Mouse (Mus musculus) liver, embryonic 12.5 days (tissue): ENCODE results near the gene Sfr1. TPM values are rescaled to one million over a fixed set of nuclear protein-coding genes. Genes with fewer than 3 reads are reported as not detected.

Experiments used
- ATAC-seq: fragments of 200-750 bp; cut with Nextera tagmentation; 2 replicates; pipeline ENCODE4 v1.8.0; 2017; ENCODE audit warnings: moderate number of reproducible peaks, mild to moderate bottlenecking, moderate library complexity
- H3K27ac ChIP-seq: fragments of 300-500 bp; sonication (generic); 2 replicates; pipeline ENCODE4 v1.5.1; 2016; ENCODE audit warnings: mild to moderate bottlenecking
- H3K27me3 ChIP-seq: fragments of 300-500 bp; sonication (generic); replicated peaks from 2 replicates; pipeline ENCODE4 v1.6.1; 2016; ENCODE audit warnings: mild to moderate bottlenecking, moderate library complexity
- H3K36me3 ChIP-seq: fragments of 300-500 bp; sonication (generic); 2 replicates; pipeline ENCODE4 v1.6.1; 2016; ENCODE audit warnings: mild to moderate bottlenecking, moderate library complexity
- H3K4me1 ChIP-seq: fragments of 300-500 bp; sonication (generic); 2 replicates; pipeline ENCODE4 v1.6.1; 2016
- H3K4me2 ChIP-seq: fragments of 300-500 bp; sonication (generic); 2 replicates; pipeline ENCODE4 v1.6.1; 2016; ENCODE audit warnings: mild to moderate bottlenecking, moderate library complexity
- H3K4me3 ChIP-seq: fragments of 300-500 bp; sonication (generic); 2 replicates; pipeline ENCODE4 v1.5.1; 2016; ENCODE audit warnings: mild to moderate bottlenecking, moderate library complexity
- H3K9ac ChIP-seq: fragments of 300-500 bp; sonication (generic); 2 replicates; pipeline ENCODE4 v1.6.1; 2016; ENCODE audit warnings: mild to moderate bottlenecking, moderate library complexity
- H3K9me3 ChIP-seq: fragments of 300-500 bp; sonication (generic); replicated peaks from 2 replicates; pipeline ENCODE4 v1.6.1; 2016; ENCODE audit warnings: mild to moderate bottlenecking, moderate library complexity
- WGBS: fragments of 180-500 bp; shearing (Covaris S2); methylation state at CpG from one replicate; pipeline ENCODE4 v1.1.7; 2016; ENCODE audit not compliant: insufficient replicate concordance; 5-methylcytosine and 5-hydroxymethylcytosine counted together
- polyA plus RNA-seq: library from polyadenylated mRNA; unstranded; fragments of >200 nt; fragmentation: Nextera tagmentation; extraction: Ambion mirVana; gene quantifications from 2 replicates; pipeline ENCODE4 v1.2.1, GENCODE M21; 2016

The Sfr1 gene
- polyA plus RNA-seq, 1 experiment from 2014 or later = 126 TPM

DNA sequence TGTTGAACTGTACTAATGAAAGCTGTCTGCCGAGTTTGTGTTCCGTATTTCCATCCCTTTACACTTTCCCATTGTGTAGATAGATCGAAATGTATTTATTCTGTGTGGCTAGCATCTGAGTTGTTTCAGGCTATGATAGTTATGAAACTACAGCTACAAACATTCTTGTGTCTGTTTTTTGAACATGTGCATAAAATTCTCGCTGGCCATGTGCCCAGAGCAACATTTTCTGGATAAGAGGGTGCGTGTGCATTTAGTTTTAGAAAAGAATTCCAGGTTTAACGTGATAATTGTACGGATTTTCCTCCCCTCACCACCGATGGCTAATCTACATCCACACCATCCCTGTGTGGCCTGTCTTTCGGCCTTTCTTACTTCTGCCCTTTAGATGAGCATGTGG is 18.0 kb upstream of the Sfr1 start:
- ATAC-seq = no peak
- Histone ChIP-seq H3K36me3 (no peaks in the 10 kb centered on the region), H3K27me3 (no peaks in the 10 kb centered on the region), H3K9ac (no peak overlapping the region), H3K9me3 (0 out of 2 replicates have a peak, but pooled peaks cover 3% of the 10 kb centered on the region), H3K27ac (no peak overlapping the region), H3K4me2 (no peak overlapping the region), H3K4me1 (no peaks in the 10 kb centered on the region), H3K4me3 (no peak overlapping the region)
- WGBS = 68% methylated on average over 9 of the region's 9 CpGs

DNA sequence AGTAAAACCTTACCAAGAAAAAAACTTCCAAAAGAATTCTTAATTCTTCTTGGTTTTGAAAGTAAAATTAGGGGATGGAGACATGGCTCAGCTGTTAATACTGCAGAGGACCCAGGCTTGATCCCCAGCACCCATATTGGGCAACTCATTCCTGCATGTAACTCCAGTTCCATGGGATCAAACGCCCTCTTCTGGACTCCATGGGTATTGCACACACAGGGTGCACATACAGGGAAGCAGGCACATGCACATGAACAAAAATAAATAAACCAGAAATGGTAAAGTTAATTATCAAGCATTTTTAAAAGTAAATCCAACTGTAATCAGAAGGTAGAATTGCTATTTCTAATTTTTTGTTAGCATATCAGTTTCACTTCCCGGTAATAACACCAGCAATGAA is 15.3 kb upstream of the Sfr1 start:
- no peak for ATAC-seq
- H3K9ac ChIP-seq = no peak overlapping the region
- H3K4me3 ChIP-seq = no peak overlapping the region
- no peaks in the 10 kb centered on the region for H3K36me3 ChIP-seq
- no peaks in the 10 kb centered on the region for H3K27me3 ChIP-seq
- no peak overlapping the region for H3K27ac ChIP-seq
- 0 out of 2 replicates have a peak, but pooled peaks cover 3% of the 10 kb centered on the region for H3K9me3 ChIP-seq
- no peak overlapping the region for H3K4me2 ChIP-seq
- no peaks in the 10 kb centered on the region for H3K4me1 ChIP-seq
- WGBS = 55% methylated on average over 2 of the region's 2 CpGs

DNA sequence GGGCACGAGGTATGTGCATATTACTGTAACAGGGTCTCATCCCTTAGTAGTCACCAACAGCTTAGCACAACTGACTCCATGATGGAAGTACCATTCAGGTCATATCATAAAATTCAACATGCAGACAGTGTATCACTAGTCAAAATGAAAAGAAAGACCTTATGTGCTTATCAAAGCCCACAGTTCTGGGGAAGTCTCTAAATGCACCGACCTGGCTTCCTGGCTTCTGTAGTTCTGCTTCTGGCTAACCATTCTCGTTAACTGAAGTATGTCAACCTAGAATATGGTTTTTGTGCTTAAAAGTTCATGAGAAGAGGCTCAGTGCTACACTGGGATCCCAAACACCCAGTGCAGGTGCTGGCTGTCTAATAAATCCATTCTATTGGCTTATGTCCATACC is 12.3 kb upstream of the Sfr1 start:
- 0 out of 2 replicates have a peak, but pooled peaks cover 3% of the 10 kb centered on the region for H3K9me3 ChIP-seq
- no peak overlapping the region for H3K4me3 ChIP-seq
- no peak overlapping the region for H3K4me2 ChIP-seq
- H3K36me3 ChIP-seq = no peaks in the 10 kb centered on the region
- H3K4me1 ChIP-seq = no peaks in the 10 kb centered on the region
- WGBS = 43% methylated on average over 3 of the region's 3 CpGs
- ATAC-seq = no peak
- no peak overlapping the region for H3K9ac ChIP-seq
- H3K27ac ChIP-seq = no peak overlapping the region
- 0 out of 2 replicates have a peak, but pooled peaks cover 6% of the 10 kb centered on the region for H3K27me3 ChIP-seq

DNA sequence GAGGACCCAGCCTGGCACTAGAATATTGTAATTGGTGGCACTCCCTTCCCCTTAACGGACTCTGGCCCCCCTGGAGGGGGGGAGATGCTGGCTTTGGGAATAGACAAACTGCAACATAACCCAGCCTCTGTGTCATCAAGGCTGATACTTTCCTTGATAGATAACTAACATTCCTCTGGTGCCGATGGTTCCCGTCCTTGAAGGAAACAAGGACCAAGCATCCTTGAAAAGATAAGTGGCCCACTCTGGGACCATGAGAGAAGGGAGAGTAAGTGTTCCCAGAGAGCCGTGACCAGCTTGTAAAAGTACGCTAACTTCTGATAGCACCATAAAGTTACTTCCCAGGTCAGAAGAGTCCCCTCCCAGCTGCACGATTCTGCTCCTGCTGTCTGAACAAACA is 9.0 kb upstream of the Sfr1 start:
- Histone ChIP-seq H3K9me3 (no peaks in the 10 kb centered on the region), H3K27ac (no peak overlapping the region), H3K4me1 (no peaks in the 10 kb centered on the region), H3K27me3 (0 out of 2 replicates have a peak, but pooled peaks cover 6% of the 10 kb centered on the region), H3K9ac (no peak overlapping the region), H3K4me3 (no peak overlapping the region), H3K36me3 (no peaks in the 10 kb centered on the region), H3K4me2 (no peak overlapping the region)
- no peak for ATAC-seq
- 47% methylated on average over 6 of the region's 6 CpGs for WGBS

GRCm38 (mm10) chr19:47724903-47725302 is 6.6 kb upstream of the Sfr1 start:
- Histone ChIP-seq H3K27ac (no peak overlapping the region), H3K4me3 (no peak overlapping the region), H3K4me1 (peaks cover 3% of the 10 kb centered on the region), H3K36me3 (no peaks in the 10 kb centered on the region), H3K9ac (no peak overlapping the region), H3K27me3 (0 out of 2 replicates have a peak, but pooled peaks cover 6% of the 10 kb centered on the region), H3K9me3 (no peaks in the 10 kb centered on the region), H3K4me2 (no peak overlapping the region)
- 55% methylated on average over 4 of the region's 4 CpGs for WGBS
- no peak for ATAC-seq

DNA sequence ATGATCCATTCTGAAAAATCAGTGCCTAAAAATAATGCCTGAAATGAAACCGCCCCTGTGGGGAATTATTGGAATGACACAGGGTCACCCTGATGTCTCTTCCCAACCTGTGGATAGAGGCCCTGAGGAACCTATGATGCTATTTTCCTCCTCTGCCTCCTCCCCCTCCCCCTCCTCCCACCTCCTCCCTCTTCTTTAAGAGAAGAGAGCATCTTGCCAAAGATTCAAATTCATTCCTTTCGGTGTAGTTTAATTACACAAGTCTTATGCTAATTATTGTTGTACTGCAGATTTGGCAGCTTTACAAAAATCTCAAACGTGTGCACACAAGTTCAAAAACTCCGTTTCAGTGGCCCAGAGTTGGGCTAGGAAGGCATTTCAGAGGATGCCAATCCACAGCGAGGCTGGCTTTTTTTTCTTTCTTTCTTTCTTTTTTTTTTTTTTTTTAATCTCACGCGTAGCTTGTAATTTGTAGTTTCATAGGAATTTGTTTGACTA is 5.8 kb upstream of the Sfr1 start:
- Histone ChIP-seq H3K4me3 (no peak overlapping the region), H3K27ac (no peak overlapping the region), H3K9ac (no peak overlapping the region), H3K9me3 (no peaks in the 10 kb centered on the region), H3K4me1 (peaks cover 10% of the 10 kb centered on the region), H3K27me3 (0 out of 2 replicates have a peak, but pooled peaks cover 6% of the 10 kb centered on the region), H3K36me3 (no peaks in the 10 kb centered on the region), H3K4me2 (no peak overlapping the region)
- 67% methylated on average over 7 of the region's 7 CpGs for WGBS
- ATAC-seq = no peak

DNA sequence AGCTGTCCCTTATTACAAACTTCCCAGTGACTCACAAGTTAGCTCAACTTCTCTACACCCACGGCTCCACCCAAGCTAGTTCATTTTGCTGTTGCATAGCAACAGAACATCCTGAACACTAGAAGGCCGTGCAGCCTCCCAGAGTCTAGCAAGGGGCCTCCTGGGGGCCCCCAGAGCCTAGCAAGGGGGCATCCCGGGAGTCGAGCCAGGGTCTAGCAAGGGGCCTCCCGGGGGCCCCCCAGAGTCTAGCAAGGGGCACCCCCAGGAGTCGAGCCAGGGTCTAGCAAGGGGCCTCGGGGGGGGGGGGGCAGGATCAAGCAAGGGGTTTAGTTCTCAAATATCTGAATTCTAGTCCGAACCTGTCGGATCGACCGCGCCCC is 801 bp upstream of the Sfr1 start:
- Histone ChIP-seq H3K9me3 (no peaks in the 10 kb centered on the region), H3K27me3 (no peaks in the 10 kb centered on the region), H3K4me1 (peaks cover 22% of the 10 kb centered on the region), H3K4me2 (peak overlapping the region; percentile 96), H3K27ac (peak overlapping the region; percentile 91), H3K9ac (peak overlapping the region; percentile 80), H3K36me3 (peaks cover 31% of the 10 kb centered on the region), H3K4me3 (peak overlapping the region; percentile 90)
- peak; percentile 58 for ATAC-seq
- WGBS = under 1% methylated on average over 12 of the region's 12 CpGs

- Histone ChIP-seq H3K27me3 (no peaks in the 10 kb centered on the region), H3K4me3 (peak overlapping the region; percentile 90), H3K9me3 (no peaks in the 10 kb centered on the region), H3K27ac (peak overlapping the region; percentile 91), H3K4me1 (peaks cover 24% of the 10 kb centered on the region), H3K4me2 (peak overlapping the region; percentile 96), H3K9ac (peak overlapping the region; percentile 82), H3K36me3 (peaks cover 42% of the 10 kb centered on the region)
- WGBS = 2% methylated on average over 15 of the region's 15 CpGs
- peak; percentile 50 for ATAC-seq
Measured at GRCm38 (mm10) chr19:47731931-47732330, 449 bp downstream of the Sfr1 start.

- no peaks in the 10 kb centered on the region for H3K9me3 ChIP-seq
- H3K4me2 ChIP-seq = no peak overlapping the region
- no peaks in the 10 kb centered on the region for H3K27me3 ChIP-seq
- H3K4me3 ChIP-seq = no peak overlapping the region
- H3K36me3 ChIP-seq = no peaks in the 10 kb centered on the region
- no peaks in the 10 kb centered on the region for H3K4me1 ChIP-seq
- 91% methylated on average over 2 of the region's 2 CpGs for WGBS
- H3K27ac ChIP-seq = no peak overlapping the region
- H3K9ac ChIP-seq = no peak overlapping the region
- no peak for ATAC-seq
Measured at GRCm38 (mm10) chr19:47747072-47747471, 15.6 kb downstream of the Sfr1 start.

- no peak overlapping the region for H3K4me3 ChIP-seq
- H3K9ac ChIP-seq = no peak overlapping the region
- H3K27me3 ChIP-seq = no peaks in the 10 kb centered on the region
- H3K36me3 ChIP-seq = no peaks in the 10 kb centered on the region
- no peak overlapping the region for H3K27ac ChIP-seq
- no peak for ATAC-seq
- H3K4me1 ChIP-seq = no peaks in the 10 kb centered on the region; the same call in 1 of the 2 replicates
- H3K9me3 ChIP-seq = no peaks in the 10 kb centered on the region
- H3K4me2 ChIP-seq = no peak overlapping the region
- 73% methylated on average over 2 of the region's 2 CpGs for WGBS
Measured at GRCm38 (mm10) chr19:47748950-47749349, 17.5 kb downstream of the Sfr1 start.

DNA sequence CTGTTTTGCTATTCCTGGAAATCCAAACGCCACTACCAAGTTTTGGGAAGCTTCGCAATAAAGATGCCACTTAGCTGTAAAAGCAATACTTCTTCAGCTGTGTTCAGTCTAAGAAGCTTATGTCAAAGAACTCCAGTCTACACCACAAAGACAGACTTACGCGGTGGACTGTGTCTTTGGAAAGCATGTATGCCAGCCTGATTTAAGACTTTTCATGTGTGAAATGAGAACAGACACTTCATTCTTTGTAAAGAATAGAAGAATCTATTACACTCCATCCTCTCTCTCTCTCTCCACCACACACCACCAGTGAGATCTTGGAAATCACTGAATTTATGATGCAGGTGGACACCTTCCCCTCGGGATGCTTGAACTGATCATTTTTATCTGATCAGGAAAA is 18.9 kb downstream of the Sfr1 start:
- Histone ChIP-seq H3K36me3 (no peaks in the 10 kb centered on the region), H3K4me3 (no peak overlapping the region), H3K4me1 (no peaks in the 10 kb centered on the region; the same call in 1 of the 2 replicates), H3K9ac (no peak overlapping the region), H3K27ac (no peak overlapping the region), H3K4me2 (no peak overlapping the region), H3K9me3 (no peaks in the 10 kb centered on the region), H3K27me3 (0 out of 2 replicates have a peak, but pooled peaks cover 2% of the 10 kb centered on the region)
- no peak for ATAC-seq
- WGBS = 81% methylated on average over 5 of the region's 5 CpGs

GRCm38 (mm10) chr19:47752456-47752855 is 21.0 kb downstream of the Sfr1 start:
- Histone ChIP-seq H3K27ac (no peak overlapping the region), H3K9ac (no peak overlapping the region), H3K9me3 (no peaks in the 10 kb centered on the region), H3K4me1 (no peaks in the 10 kb centered on the region; the same call in 1 of the 2 replicates), H3K4me3 (no peak overlapping the region), H3K36me3 (no peaks in the 10 kb centered on the region), H3K27me3 (0 out of 2 replicates have a peak, but pooled peaks cover 2% of the 10 kb centered on the region), H3K4me2 (no peak overlapping the region)
- no peak for ATAC-seq
- 79% methylated on average over 9 of the region's 9 CpGs for WGBS

- no peak overlapping the region for H3K4me2 ChIP-seq
- no peaks in the 10 kb centered on the region; the same call in 1 of the 2 replicates for H3K4me1 ChIP-seq
- H3K36me3 ChIP-seq = no peaks in the 10 kb centered on the region
- H3K9me3 ChIP-seq = no peaks in the 10 kb centered on the region
- 0 out of 2 replicates have a peak, but pooled peaks cover 2% of the 10 kb centered on the region for H3K27me3 ChIP-seq
- no peak for ATAC-seq
- H3K9ac ChIP-seq = no peak overlapping the region
- H3K27ac ChIP-seq = no peak overlapping the region
- WGBS = 66% methylated on average over 4 of the region's 4 CpGs
- H3K4me3 ChIP-seq = no peak overlapping the region
Measured at GRCm38 (mm10) chr19:47753921-47754320, 22.4 kb downstream of the Sfr1 start.
